Mouse (Mus musculus) heart, adult 2 months (tissue): ENCODE measurements around the gene Cadm1.

Experiments
- CTCF ChIP-seq: fragments of 200-600 bp; IDR thresholded peaks from 2 replicates; pipeline ENCODE4 v1.8.1; 2022; ENCODE audit warnings: antibody characterized with exemption, mild to moderate bottlenecking, moderate library complexity
- POLR2A ChIP-seq: fragments of 200-500 bp; IDR thresholded peaks from 2 replicates; pipeline ENCODE4 v1.6.1; 2011; ENCODE audit warnings: mild to moderate bottlenecking, low read depth, low read length, control low read depth; ENCODE audit not compliant: insufficient read depth

DNA sequence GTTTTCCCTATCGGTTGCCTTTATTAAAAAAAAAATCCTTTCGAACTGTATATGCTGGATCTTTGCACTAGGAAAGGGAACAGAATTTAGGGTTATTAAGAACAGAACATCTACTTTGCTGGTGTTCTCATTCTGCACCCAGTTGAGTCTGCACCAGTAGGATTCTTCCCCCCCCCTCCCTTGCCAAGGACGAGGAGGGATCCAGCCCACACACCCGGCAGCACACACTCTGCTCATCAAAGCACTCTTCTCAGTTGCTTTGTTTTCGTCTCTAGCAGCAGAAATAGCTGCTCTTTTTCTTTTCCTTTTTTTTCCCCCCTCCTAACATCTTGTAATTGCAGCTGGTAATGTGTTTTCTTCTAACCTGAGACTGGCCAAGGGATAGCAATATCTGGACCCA, 198.9 kb downstream of the Cadm1 start:
- TF ChIP-seq CTCF (no peak), POLR2A (no peak)
